Mouse (Mus musculus): Measurements from ENCODE around the gene Carmil2. TPM values are rescaled to one million over a fixed set of nuclear protein-coding genes. Genes with fewer than 3 reads are reported as not detected.
A peak's percentile ranks its signal among the peaks of the same experiment; 100 is the strongest.

Carmil2 gene
- total and polyA plus RNA-seq, 3 experiments = 0.22 to 2.4 (median 0.59) TPM

- no peak for ATAC-seq (ENCODE audit: extremely low read depth, insufficient number of reproducible peaks, low FRiP score, poor library complexity, severe bottlenecking)
- no peak for TF ChIP-seq POLR2AphosphoS5 (IDR thresholded peaks at IDR 0.05; ENCODE audit: insufficient replicate concordance, low read depth, low read length)
- no peak for TF ChIP-seq GATA1 (IDR thresholded peaks at IDR 0.05; ENCODE audit: borderline replicate concordance, low read length)
- TF ChIP-seq TAL1 (conservative IDR thresholded peaks at IDR 0.05; ENCODE audit: low read depth, low read length) = no peak
- TF ChIP-seq CTCF (IDR thresholded peaks at IDR 0.05; ENCODE audit: low read depth, low read length) = no peak
- TF ChIP-seq GATA2 (IDR thresholded peaks at IDR 0.05; ENCODE audit: borderline replicate concordance, low read depth, low read length) = no peak
- Histone ChIP-seq H3K4me3 (ENCODE audit: low read depth, low read length) (no peak overlapping the region), H3K9me3 (replicated peaks) (no peaks in the 10 kb centered on the region), H3K27me3 (ENCODE audit: insufficient read depth, low read length) (no peaks in the 10 kb centered on the region; the same call in 1 of the 2 replicates), H3K36me3 (replicated peaks) (peaks cover 20% of the 10 kb centered on the region), H3K4me1 (ENCODE audit: insufficient read depth, low read depth, low read length) (peaks cover 38% of the 10 kb centered on the region)
- DNase-seq (ENCODE audit: low spot score) = no peak
These were observed 23.2 kb downstream of the Carmil2 start for GRCm38 (mm10) chr8:105709317-105709716.

DNA sequence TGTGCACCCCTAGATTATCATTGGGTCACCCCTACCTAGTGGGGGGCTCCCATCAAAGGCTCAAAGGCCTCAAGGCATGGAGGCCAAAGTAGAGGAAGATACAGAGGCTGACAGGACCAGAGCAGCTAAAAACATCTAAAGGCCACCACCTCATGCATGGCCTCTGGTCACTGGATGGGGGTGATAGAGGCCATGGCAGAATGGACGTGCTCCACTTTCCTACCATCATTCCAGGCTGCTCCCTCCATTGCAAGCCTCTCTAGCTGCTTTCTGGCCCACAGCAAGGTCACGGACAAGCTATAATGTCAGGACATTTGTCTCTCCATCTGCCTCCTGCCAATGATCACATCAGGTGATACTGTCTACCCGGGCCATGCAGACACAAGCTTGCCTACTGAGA, 26.2 kb downstream of the Carmil2 start:
- H3K4me1 ChIP-seq (ENCODE audit: insufficient read depth, low read depth, low read length) = peaks cover 25% of the 10 kb centered on the region
- no peak overlapping the region for H3K4me3 ChIP-seq (ENCODE audit: low read depth, low read length)
- TF ChIP-seq POLR2AphosphoS5 (IDR thresholded peaks at IDR 0.05; ENCODE audit: insufficient replicate concordance, low read depth, low read length) (no peak), CTCF (IDR thresholded peaks at IDR 0.05; ENCODE audit: low read depth, low read length) (no peak), GATA2 (IDR thresholded peaks at IDR 0.05; ENCODE audit: borderline replicate concordance, low read depth, low read length) (no peak), GATA1 (IDR thresholded peaks at IDR 0.05; ENCODE audit: borderline replicate concordance, low read length) (no peak), TAL1 (conservative IDR thresholded peaks at IDR 0.05; ENCODE audit: low read depth, low read length) (no peak)
- peaks cover 8% of the 10 kb centered on the region for H3K36me3 ChIP-seq (replicated peaks)
- ATAC-seq (ENCODE audit: extremely low read depth, insufficient number of reproducible peaks, low FRiP score, poor library complexity, severe bottlenecking) (no peak), DNase-seq (ENCODE audit: low spot score) (no peak)
- H3K9me3 ChIP-seq (replicated peaks) = no peaks in the 10 kb centered on the region
- no peaks in the 10 kb centered on the region; the same call in 1 of the 2 replicates for H3K27me3 ChIP-seq (ENCODE audit: insufficient read depth, low read length)

DNA sequence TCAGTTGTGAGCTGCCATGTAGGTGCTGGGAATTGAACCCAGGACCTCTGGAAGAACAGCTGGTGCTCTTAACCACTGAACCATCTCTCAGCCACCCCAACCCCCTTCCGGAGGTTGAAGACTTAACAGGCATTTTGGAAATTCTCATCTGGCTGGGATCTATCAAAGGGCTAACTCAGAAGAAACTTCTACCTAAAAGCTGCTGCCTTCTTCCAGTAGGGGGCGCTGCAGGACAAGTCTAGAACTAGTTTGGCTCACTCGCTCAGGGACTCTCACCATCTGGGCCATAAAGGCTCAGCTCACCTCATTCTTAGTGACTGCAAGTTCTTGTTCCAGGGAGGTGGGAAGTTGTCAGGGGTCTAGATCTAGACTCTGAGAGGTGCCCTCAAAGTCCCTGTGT, 28.1 kb downstream of the Carmil2 start:
- peaks cover 15% of the 10 kb centered on the region for H3K4me1 ChIP-seq (ENCODE audit: insufficient read depth, low read depth, low read length)
- peak; percentile 77 for DNase-seq (ENCODE audit: low spot score)
- no peak for ATAC-seq (ENCODE audit: extremely low read depth, insufficient number of reproducible peaks, low FRiP score, poor library complexity, severe bottlenecking)
- no peak overlapping the region for H3K4me3 ChIP-seq (ENCODE audit: low read depth, low read length)
- TF ChIP-seq GATA1 (IDR thresholded peaks at IDR 0.05; ENCODE audit: borderline replicate concordance, low read length) = no peak
- TF ChIP-seq POLR2AphosphoS5 (IDR thresholded peaks at IDR 0.05; ENCODE audit: insufficient replicate concordance, low read depth, low read length) = no peak
- TF ChIP-seq TAL1 (conservative IDR thresholded peaks at IDR 0.05; ENCODE audit: low read depth, low read length) = no peak
- TF ChIP-seq GATA2 (IDR thresholded peaks at IDR 0.05; ENCODE audit: borderline replicate concordance, low read depth, low read length) = no peak
- TF ChIP-seq CTCF (IDR thresholded peaks at IDR 0.05; ENCODE audit: low read depth, low read length) = peak; percentile 81
- H3K27me3 ChIP-seq (ENCODE audit: insufficient read depth, low read length) = no peaks in the 10 kb centered on the region; the same call in 1 of the 2 replicates
- H3K36me3 ChIP-seq (replicated peaks) = peaks cover 9% of the 10 kb centered on the region
- H3K9me3 ChIP-seq (replicated peaks) = no peaks in the 10 kb centered on the region

GRCm38 (mm10) chr8:105715042-105715441, 29.0 kb downstream of the Carmil2 start:
- Histone ChIP-seq H3K27me3 (ENCODE audit: insufficient read depth, low read length) (no peaks in the 10 kb centered on the region), H3K9me3 (replicated peaks) (no peaks in the 10 kb centered on the region), H3K4me3 (ENCODE audit: low read depth, low read length) (no peak overlapping the region), H3K4me1 (ENCODE audit: insufficient read depth, low read depth, low read length) (peaks cover 15% of the 10 kb centered on the region), H3K36me3 (replicated peaks) (peaks cover 9% of the 10 kb centered on the region)
- TF ChIP-seq GATA2 (IDR thresholded peaks at IDR 0.05; ENCODE audit: borderline replicate concordance, low read depth, low read length) (no peak), POLR2AphosphoS5 (IDR thresholded peaks at IDR 0.05; ENCODE audit: insufficient replicate concordance, low read depth, low read length) (no peak), TAL1 (conservative IDR thresholded peaks at IDR 0.05; ENCODE audit: low read depth, low read length) (no peak), CTCF (IDR thresholded peaks at IDR 0.05; ENCODE audit: low read depth, low read length) (no peak), GATA1 (IDR thresholded peaks at IDR 0.05; ENCODE audit: borderline replicate concordance, low read length) (no peak)
- DNase-seq (ENCODE audit: low spot score) = no peak
- ATAC-seq (ENCODE audit: extremely low read depth, insufficient number of reproducible peaks, low FRiP score, poor library complexity, severe bottlenecking) = no peak

DNA sequence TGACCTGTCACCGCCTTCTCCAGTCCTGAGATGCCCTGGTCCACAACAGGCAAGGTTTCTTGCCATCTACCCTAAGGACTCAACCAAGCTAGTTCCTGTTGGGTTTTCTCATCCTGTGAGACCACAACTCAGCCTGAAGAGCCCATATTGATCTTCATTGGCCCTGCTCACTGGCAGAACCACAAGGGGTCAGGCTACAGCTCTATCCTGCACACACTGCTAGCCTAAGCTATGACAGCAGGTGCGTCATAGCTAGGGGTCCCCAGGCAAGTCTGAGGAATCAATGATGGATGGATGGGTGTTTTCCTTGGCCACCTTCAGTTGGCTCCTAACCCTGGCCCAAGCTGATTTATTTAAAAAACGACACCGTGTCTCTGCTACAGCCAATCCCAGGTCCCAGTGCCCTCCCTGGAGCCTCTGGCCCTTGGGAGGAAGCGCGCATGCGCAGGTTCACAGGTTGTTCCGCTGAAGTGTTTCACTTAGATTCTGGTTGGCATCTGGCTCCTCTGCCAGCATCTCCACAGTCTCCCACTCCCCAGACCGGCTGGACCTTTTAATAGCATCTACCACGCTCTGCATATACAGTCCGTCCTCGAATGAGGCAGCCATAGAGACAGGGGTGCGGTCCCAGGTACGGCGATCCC, 30.4 kb downstream of the Carmil2 start:
- Histone ChIP-seq H3K4me1 (ENCODE audit: insufficient read depth, low read depth, low read length) (peaks cover 15% of the 10 kb centered on the region), H3K9me3 (replicated peaks) (no peaks in the 10 kb centered on the region), H3K4me3 (ENCODE audit: low read depth, low read length) (no peak overlapping the region), H3K27me3 (ENCODE audit: insufficient read depth, low read length) (no peaks in the 10 kb centered on the region), H3K36me3 (replicated peaks) (peaks cover 9% of the 10 kb centered on the region)
- DNase-seq (ENCODE audit: low spot score) (no peak), ATAC-seq (ENCODE audit: extremely low read depth, insufficient number of reproducible peaks, low FRiP score, poor library complexity, severe bottlenecking) (no peak)
- no peak for TF ChIP-seq TAL1 (conservative IDR thresholded peaks at IDR 0.05; ENCODE audit: low read depth, low read length)
- no peak for TF ChIP-seq POLR2AphosphoS5 (IDR thresholded peaks at IDR 0.05; ENCODE audit: insufficient replicate concordance, low read depth, low read length)
- no peak for TF ChIP-seq GATA2 (IDR thresholded peaks at IDR 0.05; ENCODE audit: borderline replicate concordance, low read depth, low read length)
- TF ChIP-seq GATA1 (IDR thresholded peaks at IDR 0.05; ENCODE audit: borderline replicate concordance, low read length) = no peak
- TF ChIP-seq CTCF (IDR thresholded peaks at IDR 0.05; ENCODE audit: low read depth, low read length) = no peak

- ATAC-seq (ENCODE audit: extremely low read depth, insufficient number of reproducible peaks, low FRiP score, poor library complexity, severe bottlenecking) = no peak
- H3K4me3 ChIP-seq (ENCODE audit: low read depth, low read length) = no peak overlapping the region
- H3K36me3 ChIP-seq (replicated peaks) = peaks cover 19% of the 10 kb centered on the region
- peaks cover 6% of the 10 kb centered on the region; the same call in 1 of the 2 replicates for H3K4me1 ChIP-seq (ENCODE audit: insufficient read depth, low read depth, low read length)
- H3K27me3 ChIP-seq (ENCODE audit: insufficient read depth, low read length) = no peaks in the 10 kb centered on the region
- no peaks in the 10 kb centered on the region for H3K9me3 ChIP-seq (replicated peaks)
- DNase-seq (ENCODE audit: low spot score) = no peak
- TF ChIP-seq GATA1 (IDR thresholded peaks at IDR 0.05; ENCODE audit: borderline replicate concordance, low read length) (no peak), TAL1 (conservative IDR thresholded peaks at IDR 0.05; ENCODE audit: low read depth, low read length) (no peak), CTCF (IDR thresholded peaks at IDR 0.05; ENCODE audit: low read depth, low read length) (no peak), POLR2AphosphoS5 (IDR thresholded peaks at IDR 0.05; ENCODE audit: insufficient replicate concordance, low read depth, low read length) (no peak), GATA2 (IDR thresholded peaks at IDR 0.05; ENCODE audit: borderline replicate concordance, low read depth, low read length) (no peak)
These were observed 33.6 kb downstream of the Carmil2 start for GRCm38 (mm10) chr8:105719637-105720036.

Data from G1E (cell line).